Mouse (Mus musculus): ENCODE data around the gene Prkaca. TPM values are rescaled to one million over a fixed set of nuclear protein-coding genes. Genes with fewer than 3 reads are reported as not detected.

Gene Prkaca
- total and polyA plus RNA-seq, 3 experiments = 24.7 to 74.9 TPM; not detected in 1

DNA sequence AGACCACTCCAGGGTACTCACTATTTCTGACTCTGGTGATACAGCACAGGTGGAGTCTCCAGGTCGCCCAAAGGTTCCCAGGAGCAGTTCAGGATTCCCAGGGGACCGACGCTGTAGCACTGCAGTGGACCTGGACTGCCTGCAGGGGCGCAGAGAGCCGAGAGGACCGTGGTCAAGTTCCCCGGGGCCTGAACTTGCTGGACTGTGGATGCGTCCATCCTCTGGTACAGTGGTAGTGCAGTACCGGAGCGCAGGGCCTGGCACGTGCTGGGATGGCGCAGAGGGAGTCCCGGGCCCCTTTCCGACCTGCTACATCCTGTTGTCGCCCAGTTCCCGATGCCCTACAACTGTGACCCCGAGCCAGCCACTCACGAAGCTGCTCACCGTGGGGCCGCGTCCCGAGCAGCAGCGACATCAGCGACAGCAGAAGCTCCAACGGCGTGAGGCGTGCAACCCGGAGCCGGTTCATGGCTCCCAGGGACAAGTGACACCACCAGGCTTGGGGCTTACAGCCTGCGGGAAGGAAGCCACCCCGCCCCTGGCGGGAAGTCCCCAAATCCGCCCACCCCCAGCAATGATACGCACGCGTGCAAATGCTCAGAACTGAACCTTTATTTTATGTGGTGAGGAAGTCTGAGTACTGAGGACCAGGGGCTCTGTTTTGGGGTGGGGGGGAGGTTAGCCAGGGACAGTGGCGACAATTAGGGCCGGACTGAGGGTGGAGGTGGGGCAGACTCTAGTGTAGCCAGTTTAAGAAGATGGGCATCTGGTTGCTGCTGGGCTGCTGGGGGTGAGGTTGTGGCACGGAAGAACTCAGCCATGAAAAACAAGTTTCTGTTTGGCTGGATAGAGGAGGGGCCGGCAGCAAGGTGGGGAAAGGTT, 69.5 kb downstream of the Prkaca start, which contains the start of gene Il27ra (continued):
- TF ChIP-seq ZKSCAN1 (IDR thresholded peaks at IDR 0.05; ENCODE audit: low read depth, low read length) = no peak
- no peak for TF ChIP-seq USF1 (IDR thresholded peaks at IDR 0.05; ENCODE audit: low read depth, low read length)
- TF ChIP-seq RAD21 (IDR thresholded peaks at IDR 0.05; ENCODE audit: low read depth, low read length) = no peak
- no peak for TF ChIP-seq POLR2AphosphoS5 (IDR thresholded peaks at IDR 0.05; ENCODE audit: borderline replicate concordance, low read depth, low read length)

DNA sequence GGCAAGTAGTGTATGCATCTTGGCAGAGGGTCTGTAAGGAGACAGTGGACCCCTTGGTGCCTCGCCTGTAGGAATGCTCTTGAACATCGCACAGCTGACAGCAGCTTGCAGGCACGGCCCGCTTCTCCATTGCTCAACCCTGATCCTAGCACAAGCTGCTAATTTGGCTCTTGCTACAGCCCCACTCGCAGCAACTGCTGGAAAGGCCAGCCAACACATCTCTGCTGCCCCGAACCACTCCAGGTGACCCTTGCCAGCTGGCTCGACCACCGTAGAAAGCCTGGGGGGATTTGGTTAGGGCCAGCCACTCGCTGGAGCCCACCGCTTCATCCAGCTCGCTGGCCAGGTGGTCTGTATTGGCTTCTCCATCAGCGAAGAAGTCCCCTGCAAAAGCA, 70.2 kb downstream of the Prkaca start:
- TF ChIP-seq TBP (IDR thresholded peaks at IDR 0.05; ENCODE audit: low read depth, low read length) = no peak
- TF ChIP-seq POLR2AphosphoS5 (IDR thresholded peaks at IDR 0.05; ENCODE audit: borderline replicate concordance, low read depth, low read length) = no peak
- TF ChIP-seq ELF1 (IDR thresholded peaks at IDR 0.05; ENCODE audit: low read depth, low read length) = no peak
- TF ChIP-seq MYB (IDR thresholded peaks at IDR 0.05; ENCODE audit: low read depth, low read length) = no peak
- no peak for TF ChIP-seq ZC3H11A (IDR thresholded peaks at IDR 0.05; ENCODE audit: low read depth, low read length)
- TF ChIP-seq UBTF (IDR thresholded peaks at IDR 0.05; ENCODE audit: borderline replicate concordance, insufficient read depth, low read depth, low read length) = no peak
- no peak for TF ChIP-seq USF2 (IDR thresholded peaks at IDR 0.05; ENCODE audit: borderline replicate concordance in 1 of 2, insufficient read depth in 1 of 2, low read depth in 1 of 2, low read length in 2 of 2)
- no peak for TF ChIP-seq CHD2 (IDR thresholded peaks at IDR 0.05; ENCODE audit: low read length)
- Histone ChIP-seq H3K79me2 (ENCODE audit: control insufficient read depth, insufficient read depth, low read length, poor library complexity) (peaks cover 16% of the 10 kb centered on the region), H3K36me3 (ENCODE audit: control insufficient read depth in 1 of 2, insufficient read depth in 2 of 2, low read length in 2 of 2) (peaks cover 2 to 4% of the 10 kb centered on the region in 2 experiments; a peak in 3 of 4 replicates), H3K4me3 (ENCODE audit: control insufficient read depth in 1 of 2, insufficient read depth in 1 of 2, low read depth in 2 of 2, low read length in 2 of 2) (peak overlapping the region; percentile 87 to 89), H3K9me3 (replicated peaks; ENCODE audit: insufficient read depth, low read length) (no peaks in the 10 kb centered on the region), H3K9ac (ENCODE audit: control insufficient read depth, low read depth, low read length, poor library complexity, severe bottlenecking) (peak overlapping the region; percentile 92), H3K4me1 (ENCODE audit: control insufficient read depth in 1 of 2, insufficient read depth in 2 of 2, low read length in 2 of 2) (peaks cover 0 to 19% of the 10 kb centered on the region in 2 experiments; a peak in 3 of 4 replicates), H3K27ac (ENCODE audit: control insufficient read depth, low read depth, low read length) (no peak overlapping the region), H3K27me3 (ENCODE audit: control insufficient read depth in 1 of 2, insufficient read depth in 2 of 2, low read length in 2 of 2) (no peaks in the 10 kb centered on the region)
- no peak for DNase-seq (ENCODE audit: low read depth, low spot score)

DNA sequence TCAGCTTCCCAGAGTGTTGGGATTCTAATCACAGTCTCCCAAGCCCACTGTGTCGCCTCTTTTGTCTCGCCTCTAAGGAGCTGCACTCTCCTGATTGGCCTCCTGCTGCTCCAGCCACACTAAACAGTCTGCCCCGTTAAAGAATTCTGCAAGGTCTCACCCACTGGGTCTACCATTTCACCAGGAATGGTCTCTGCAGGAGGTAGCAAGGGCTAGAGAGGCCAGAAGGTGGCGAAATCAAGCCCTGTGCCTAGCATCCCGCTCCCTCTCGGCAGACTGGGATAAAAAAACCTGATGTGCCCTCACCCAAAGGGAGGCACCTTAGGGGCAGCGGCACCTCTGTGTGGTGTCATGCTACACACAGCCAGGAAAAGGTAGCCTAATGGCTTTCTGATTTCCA, 71.3 kb downstream of the Prkaca start:
- TF ChIP-seq MAFK (IDR thresholded peaks at IDR 0.05; ENCODE audit: borderline replicate concordance, low read depth, low read length) (no peak), TAL1 (IDR thresholded peaks at IDR 0.05; ENCODE audit: low read length) (no peak), EP300 (IDR thresholded peaks at IDR 0.05; ENCODE audit: low read depth in 1 of 2, low read length in 2 of 2) (no peak), CTCF (IDR thresholded peaks at IDR 0.05 in 2 of 3, conservative IDR thresholded peaks at IDR 0.05 in 1 of 3; ENCODE audit: control insufficient read depth in 1 of 3, insufficient read depth in 1 of 3, low read depth in 2 of 3, low read length in 3 of 3, poor library complexity in 1 of 3, severe bottlenecking in 1 of 3) (no peak), MYC (IDR thresholded peaks at IDR 0.05; ENCODE audit: low read depth, low read length) (no peak), SMC3 (IDR thresholded peaks at IDR 0.05; ENCODE audit: low read depth, low read length) (no peak), TBP (IDR thresholded peaks at IDR 0.05; ENCODE audit: low read depth, low read length) (no peak), GATA1 (IDR thresholded peaks at IDR 0.05; ENCODE audit: low read depth, low read length) (no peak), MAX (IDR thresholded peaks at IDR 0.05; ENCODE audit: low read length) (no peak), MXI1 (IDR thresholded peaks at IDR 0.05; ENCODE audit: low read depth, low read length) (no peak), BHLHE40 (IDR thresholded peaks at IDR 0.05; ENCODE audit: borderline replicate concordance, low read depth, low read length) (no peak), POLR2AphosphoS2 (IDR thresholded peaks at IDR 0.05; ENCODE audit: low read length) (no peak)
- Histone ChIP-seq H3K4me1 (ENCODE audit: control insufficient read depth in 1 of 2, insufficient read depth in 2 of 2, low read length in 2 of 2) (peaks cover 0 to 19% of the 10 kb centered on the region in 2 experiments; a peak in 3 of 4 replicates), H3K9ac (ENCODE audit: control insufficient read depth, low read depth, low read length, poor library complexity, severe bottlenecking) (no peak overlapping the region), H3K9me3 (replicated peaks; ENCODE audit: insufficient read depth, low read length) (no peaks in the 10 kb centered on the region), H3K36me3 (ENCODE audit: control insufficient read depth in 1 of 2, insufficient read depth in 2 of 2, low read length in 2 of 2) (peaks cover 0 to 4% of the 10 kb centered on the region in 2 experiments; a peak in 1 of 4 replicates), H3K27ac (ENCODE audit: control insufficient read depth, low read depth, low read length) (no peak overlapping the region), H3K4me3 (ENCODE audit: control insufficient read depth in 1 of 2, insufficient read depth in 1 of 2, low read depth in 2 of 2, low read length in 2 of 2) (no peak overlapping the region), H3K27me3 (ENCODE audit: control insufficient read depth in 1 of 2, insufficient read depth in 2 of 2, low read length in 2 of 2) (no peaks in the 10 kb centered on the region), H3K79me2 (ENCODE audit: control insufficient read depth, insufficient read depth, low read length, poor library complexity) (peaks cover 16% of the 10 kb centered on the region)
- no peak for DNase-seq (ENCODE audit: low read depth, low spot score)

Data from MEL (cell line).